Mouse (Mus musculus): ENCODE results near the gene Ly9.

Gene Ly9

GRCm38 (mm10) chr1:171607176-171607575 is at the start of gene Ly9:
Gene Ly9 (minus strand): TSS chr1:171607410.
- DNase-seq (ENCODE audit: low spot score in 2 of 2): no peak

GRCm38 (mm10) chr1:171652734-171653133 is 45.5 kb upstream of the Ly9 start, which contains the start of gene Slamf7:
Gene Slamf7 (minus strand): TSS chr1:171653035.
- DNase-seq (ENCODE audit: low spot score in 2 of 2): no peak

GRCm38 (mm10) chr1:171648840-171649239 is 41.6 kb upstream of the Ly9 start:
- no peak for DNase-seq (ENCODE audit: low spot score in 2 of 2)

GRCm38 (mm10) chr1:171647716-171648115 is 40.5 kb upstream of the Ly9 start:
- no peak for DNase-seq (ENCODE audit: low spot score in 2 of 2)

GRCm38 (mm10) chr1:171646429-171646940 is 39.3 kb upstream of the Ly9 start:
- DNase-seq (ENCODE audit: low spot score in 2 of 2): no peak

- DNase-seq (ENCODE audit: low spot score in 2 of 2): no peak
Observed at GRCm38 (mm10) chr1:171643612-171644011, 36.4 kb upstream of the Ly9 start.

GRCm38 (mm10) chr1:171640796-171641195 is 33.6 kb upstream of the Ly9 start:
- DNase-seq (ENCODE audit: low spot score in 2 of 2): no peak

GRCm38 (mm10) chr1:171638686-171639085 is 31.5 kb upstream of the Ly9 start:
- no peak for DNase-seq (ENCODE audit: low spot score in 2 of 2)

- no peak for DNase-seq (ENCODE audit: low spot score in 2 of 2)
Observed at GRCm38 (mm10) chr1:171637101-171637500, 29.9 kb upstream of the Ly9 start.

- DNase-seq (ENCODE audit: low spot score in 2 of 2): no peak
Observed at GRCm38 (mm10) chr1:171635696-171636095, 28.5 kb upstream of the Ly9 start.

- no peak for DNase-seq (ENCODE audit: low spot score in 2 of 2)
Observed at GRCm38 (mm10) chr1:171631447-171631846, 24.2 kb upstream of the Ly9 start.

- no peak for DNase-seq (ENCODE audit: low spot score in 2 of 2)
Observed at GRCm38 (mm10) chr1:171630912-171631311, 23.7 kb upstream of the Ly9 start.

- DNase-seq (ENCODE audit: low spot score in 2 of 2): no peak
Observed at GRCm38 (mm10) chr1:171630041-171630440, 22.8 kb upstream of the Ly9 start.

GRCm38 (mm10) chr1:171629168-171629567 is 22.0 kb upstream of the Ly9 start:
- DNase-seq (ENCODE audit: low spot score in 2 of 2): no peak

- DNase-seq (ENCODE audit: low spot score in 2 of 2): no peak
Observed at GRCm38 (mm10) chr1:171627801-171628200, 20.6 kb upstream of the Ly9 start.

GRCm38 (mm10) chr1:171620091-171620490 is 12.9 kb upstream of the Ly9 start:
- DNase-seq (ENCODE audit: low spot score in 2 of 2): no peak

- DNase-seq (ENCODE audit: low spot score in 2 of 2): no peak
Observed at GRCm38 (mm10) chr1:171619645-171620044, 12.4 kb upstream of the Ly9 start.

- no peak for DNase-seq (ENCODE audit: low spot score in 2 of 2)
Observed at GRCm38 (mm10) chr1:171619001-171619400, 11.8 kb upstream of the Ly9 start.

GRCm38 (mm10) chr1:171616881-171617515 is 9.8 kb upstream of the Ly9 start:
- no peak for DNase-seq (ENCODE audit: low spot score in 2 of 2)

- DNase-seq (ENCODE audit: low spot score in 2 of 2): no peak
Observed at GRCm38 (mm10) chr1:171613962-171614361, 6.8 kb upstream of the Ly9 start.

- DNase-seq (ENCODE audit: low spot score in 2 of 2): no peak
Observed at GRCm38 (mm10) chr1:171610781-171611180, 3.6 kb upstream of the Ly9 start.

GRCm38 (mm10) chr1:171610026-171610425 is 2.8 kb upstream of the Ly9 start:
- DNase-seq (ENCODE audit: low spot score in 2 of 2): no peak

GRCm38 (mm10) chr1:171606656-171607055 is 554 bp downstream of the Ly9 start:
- no peak for DNase-seq (ENCODE audit: low spot score in 2 of 2)

GRCm38 (mm10) chr1:171604686-171605085 is 2.5 kb downstream of the Ly9 start:
- DNase-seq (ENCODE audit: low spot score in 2 of 2): no peak

Measured in frontal cortex, postnatal 14 days (tissue).